Mouse (Mus musculus): Measurements from ENCODE around the gene Gpr152.

Gpr152 gene

DNA sequence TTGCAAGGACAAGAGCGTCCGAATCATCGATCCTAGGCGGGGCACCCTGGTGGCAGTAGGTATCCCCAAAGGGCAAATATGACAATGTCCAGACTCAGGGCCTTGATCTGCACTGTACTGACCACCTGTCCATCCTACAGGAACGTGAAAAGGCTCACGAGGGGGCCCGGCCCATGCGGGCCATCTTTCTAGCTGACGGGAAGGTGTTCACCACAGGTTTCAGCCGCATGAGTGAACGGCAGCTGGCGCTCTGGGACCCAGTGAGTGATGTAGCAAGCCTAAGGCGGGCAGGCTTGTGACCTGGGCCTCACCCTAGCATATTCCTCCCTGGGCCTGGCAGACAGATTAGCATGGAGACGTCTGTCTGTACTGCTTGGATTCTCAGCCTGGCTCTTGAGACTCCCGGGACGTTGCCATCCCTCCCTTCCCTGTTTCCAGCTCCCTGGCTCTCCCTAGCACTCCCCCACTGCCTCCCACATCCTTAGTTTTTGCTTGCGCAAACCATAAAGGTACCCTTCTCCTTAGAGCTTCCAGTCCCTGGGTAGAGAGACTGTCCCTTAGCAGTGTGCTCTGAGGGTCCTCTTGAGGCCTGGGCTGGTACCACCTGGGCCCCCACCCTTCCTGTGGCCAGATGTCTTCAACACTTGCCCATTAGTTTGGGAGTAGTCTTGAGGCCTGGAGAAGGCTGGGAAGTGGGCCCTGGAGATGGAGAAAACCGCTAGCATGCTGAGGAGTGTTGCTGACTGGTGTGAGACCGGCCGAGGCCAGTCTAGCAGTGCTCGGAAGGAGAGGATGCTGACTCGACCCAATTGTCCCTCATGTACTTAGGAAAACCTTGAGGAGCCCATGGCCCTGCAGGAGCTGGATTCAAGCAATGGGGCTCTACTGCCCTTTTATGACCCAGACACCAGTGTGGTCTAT, 11.2 kb downstream of the Gpr152 start:
- no peak for DNase-seq (ENCODE audit: extremely low spot score)

DNA sequence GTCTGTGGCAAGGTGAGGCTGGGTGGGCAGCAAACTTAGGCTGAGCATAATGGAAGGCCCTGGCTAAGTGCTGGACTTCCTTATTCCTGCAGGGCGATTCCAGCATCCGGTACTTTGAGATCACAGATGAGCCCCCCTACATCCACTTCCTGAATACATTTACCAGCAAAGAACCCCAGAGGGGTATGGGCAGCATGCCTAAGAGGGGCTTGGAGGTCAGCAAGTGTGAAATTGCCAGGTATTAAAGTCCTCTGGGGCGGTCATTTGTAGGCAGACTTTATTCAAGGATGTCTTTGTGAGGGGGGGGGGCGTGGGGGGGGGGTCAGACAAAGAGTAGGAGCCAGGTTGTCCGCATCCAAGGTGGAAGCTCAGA, 11.9 kb downstream of the Gpr152 start:
- no peak for DNase-seq (ENCODE audit: extremely low spot score)

DNA sequence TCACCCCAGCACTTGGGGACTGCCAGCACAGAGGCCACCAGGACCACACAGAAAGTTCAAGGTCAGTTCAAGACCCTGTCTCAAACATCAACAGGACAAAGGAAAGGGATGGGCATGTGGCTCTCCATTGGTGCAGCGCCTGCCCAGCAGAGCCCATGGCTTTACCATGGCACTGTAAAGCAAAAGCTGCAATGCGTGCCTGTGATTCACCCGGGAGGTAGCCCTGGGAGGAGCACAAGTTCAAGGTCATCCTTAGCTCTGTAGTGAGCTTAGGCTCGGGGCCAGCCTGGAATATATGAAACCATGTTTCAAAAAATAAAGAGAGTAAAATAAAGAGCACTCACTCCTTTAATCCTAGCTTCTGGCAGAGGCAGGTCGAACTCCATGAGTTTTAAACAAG, 12.3 kb downstream of the Gpr152 start:
- DNase-seq (ENCODE audit: extremely low spot score) = no peak

DNA sequence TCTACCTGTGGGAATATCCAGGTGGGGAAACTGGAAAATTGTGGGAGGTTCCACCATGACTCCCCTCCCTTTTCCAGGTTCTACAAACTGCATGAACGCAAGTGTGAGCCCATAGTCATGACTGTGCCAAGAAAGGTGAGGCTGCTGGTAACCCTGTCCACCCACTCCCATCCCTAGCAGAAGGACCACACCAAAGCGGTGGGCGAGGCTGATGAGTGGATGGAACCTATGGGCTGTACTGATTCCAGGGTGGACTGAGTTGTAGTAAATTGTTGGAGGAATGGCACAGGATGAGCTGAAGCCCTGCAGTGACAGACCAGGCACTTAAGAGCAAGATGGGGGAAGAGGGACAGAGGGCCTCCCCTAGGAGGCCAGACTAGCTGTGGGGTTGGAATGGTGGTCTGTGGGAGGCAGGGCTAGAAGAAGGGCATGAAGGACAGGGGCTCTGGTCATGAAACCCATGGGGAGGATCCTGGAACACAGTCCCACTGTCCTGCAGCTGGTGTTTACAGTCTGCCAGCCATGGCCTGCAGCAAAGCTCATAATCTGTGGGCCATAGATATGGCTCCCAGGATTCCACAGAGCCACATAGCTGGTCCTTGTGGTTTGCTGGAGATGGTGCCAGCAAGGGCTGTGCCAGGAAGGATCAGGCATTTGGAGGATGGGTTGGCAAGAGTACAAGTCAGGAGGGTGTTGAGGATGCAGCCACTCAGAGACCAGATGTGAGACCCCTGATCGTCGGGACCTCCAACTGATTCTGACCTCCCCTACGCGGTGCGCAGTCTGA, 13.1 kb downstream of the Gpr152 start:
- DNase-seq (ENCODE audit: extremely low spot score) = no peak

DNA sequence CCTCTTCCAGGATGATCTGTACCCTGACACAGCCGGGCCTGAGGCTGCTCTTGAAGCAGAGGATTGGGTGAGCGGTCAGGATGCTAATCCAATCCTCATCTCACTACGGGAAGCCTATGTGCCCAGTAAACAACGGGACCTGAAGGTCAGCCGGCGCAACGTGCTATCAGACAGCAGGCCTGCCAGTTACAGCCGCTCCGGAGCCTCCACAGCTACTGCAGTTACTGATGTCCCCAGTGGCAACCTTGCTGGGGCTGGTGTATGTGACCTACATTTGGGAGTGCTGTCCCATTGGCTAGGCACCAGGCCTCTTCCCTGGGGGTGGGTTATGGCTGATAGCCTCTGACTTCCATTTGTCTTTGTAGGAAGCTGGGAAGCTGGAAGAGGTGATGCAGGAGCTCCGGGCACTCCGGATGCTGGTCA, 13.7 kb downstream of the Gpr152 start, which contains the start of gene Ptprcap:
Ptprcap (plus strand) TSS at position 373 of the 423 bp plus-strand sequence.
- no peak for DNase-seq (ENCODE audit: extremely low spot score)

DNA sequence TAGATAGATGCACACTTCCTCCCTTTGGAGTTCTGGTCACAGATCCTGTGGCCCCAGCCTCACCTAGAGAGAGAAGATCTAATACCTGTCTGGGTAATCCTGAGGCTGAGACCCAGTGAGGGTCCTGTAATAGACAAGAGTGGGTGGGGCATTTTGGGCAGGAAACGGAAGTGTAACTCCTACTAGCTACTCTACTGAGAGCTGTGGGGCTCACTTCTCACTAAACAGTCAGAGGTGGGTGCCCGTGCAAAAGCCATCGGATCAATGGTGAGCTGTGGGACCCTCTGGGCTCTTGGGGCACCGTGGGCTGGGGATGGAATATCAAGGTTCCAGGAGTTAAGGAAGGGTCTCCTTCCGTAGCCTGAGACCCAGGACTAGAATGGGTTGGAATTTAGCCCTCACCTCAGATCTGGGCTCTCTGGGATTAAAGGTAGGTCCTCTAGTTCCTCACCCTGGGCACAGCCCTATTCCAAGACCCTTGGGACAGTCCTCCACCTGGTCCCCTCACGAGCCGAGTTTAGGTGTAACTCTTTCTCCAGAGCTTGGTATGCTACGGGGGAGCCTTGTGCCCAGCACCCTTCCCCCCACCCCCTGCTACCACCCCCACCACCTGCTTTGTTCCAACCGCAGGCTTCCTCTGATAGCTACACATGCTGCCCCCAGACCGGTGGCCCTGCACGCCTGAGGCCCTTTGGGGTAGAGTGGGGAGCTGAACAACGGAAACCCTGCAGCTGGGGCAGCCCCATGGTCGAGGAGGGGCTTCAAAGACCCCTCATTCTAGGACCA, 15.0 kb downstream of the Gpr152 start:
- DNase-seq (ENCODE audit: extremely low spot score) = no peak

DNA sequence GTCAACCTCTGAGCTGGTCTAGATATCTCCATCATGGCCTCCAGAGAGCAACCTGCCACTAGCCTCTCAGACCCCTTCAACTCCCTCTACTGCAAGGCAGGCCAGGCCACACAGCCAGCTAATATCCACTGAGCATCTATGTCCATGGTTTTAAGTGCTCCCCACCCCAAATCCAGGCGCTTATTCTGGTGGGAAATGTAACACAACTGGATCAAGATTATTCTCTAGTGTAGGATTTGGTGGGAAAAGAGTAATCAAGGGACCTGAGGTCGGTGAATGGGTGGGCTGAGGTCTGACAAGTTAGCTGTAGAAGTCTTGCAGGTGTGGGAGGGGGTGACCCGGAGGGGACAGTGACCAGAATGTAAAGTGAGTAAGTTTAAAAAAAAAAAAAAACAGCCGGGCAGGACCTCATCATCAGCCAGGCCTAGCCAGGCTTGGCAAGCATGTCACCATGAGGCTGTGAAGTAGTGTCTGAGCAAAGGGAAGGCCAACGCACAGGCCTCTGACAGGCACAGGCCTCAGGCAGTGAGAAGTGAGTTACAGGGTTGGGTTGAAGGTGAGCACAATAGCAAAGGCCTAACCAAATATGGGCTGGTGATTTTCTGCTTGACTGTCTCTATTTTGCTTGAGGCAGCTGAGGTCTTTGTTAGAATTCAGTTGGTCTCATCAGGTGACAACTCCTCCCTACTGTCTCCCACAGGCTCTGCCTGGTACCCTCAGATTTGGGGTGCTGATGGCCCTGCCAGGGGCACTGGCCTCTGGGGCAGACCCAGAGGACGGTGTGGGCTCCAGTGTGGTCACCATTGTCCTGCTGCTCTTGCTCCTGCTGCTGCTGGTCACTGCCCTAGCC, 15.9 kb downstream of the Gpr152 start:
- no peak for DNase-seq (ENCODE audit: extremely low spot score)

DNA sequence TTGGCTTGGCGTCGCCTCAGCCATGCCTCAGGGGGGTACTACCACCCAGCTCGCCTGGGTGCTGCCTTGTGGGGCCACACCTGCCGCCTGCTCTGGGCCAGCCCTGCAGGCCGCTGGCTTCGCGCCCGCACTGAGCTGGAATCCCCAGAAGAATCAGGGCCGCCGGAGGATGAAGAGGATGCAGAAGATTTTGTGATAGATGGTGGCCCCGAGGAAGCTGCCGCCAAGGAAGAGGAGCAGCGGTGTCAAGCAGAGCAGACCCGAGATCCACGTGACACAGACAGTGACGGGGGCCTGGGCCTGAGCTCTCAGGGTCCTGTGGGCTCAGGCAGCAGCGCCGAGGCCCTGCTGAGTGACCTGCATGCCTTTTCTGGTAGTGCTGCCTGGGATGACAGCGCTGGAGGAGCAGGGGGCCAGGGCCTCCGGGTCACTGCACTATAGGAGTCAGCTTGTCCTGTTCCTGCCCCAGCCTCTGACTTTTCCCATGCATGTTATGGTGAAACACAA, 16.5 kb downstream of the Gpr152 start:
- no peak for DNase-seq (ENCODE audit: extremely low spot score)

DNA sequence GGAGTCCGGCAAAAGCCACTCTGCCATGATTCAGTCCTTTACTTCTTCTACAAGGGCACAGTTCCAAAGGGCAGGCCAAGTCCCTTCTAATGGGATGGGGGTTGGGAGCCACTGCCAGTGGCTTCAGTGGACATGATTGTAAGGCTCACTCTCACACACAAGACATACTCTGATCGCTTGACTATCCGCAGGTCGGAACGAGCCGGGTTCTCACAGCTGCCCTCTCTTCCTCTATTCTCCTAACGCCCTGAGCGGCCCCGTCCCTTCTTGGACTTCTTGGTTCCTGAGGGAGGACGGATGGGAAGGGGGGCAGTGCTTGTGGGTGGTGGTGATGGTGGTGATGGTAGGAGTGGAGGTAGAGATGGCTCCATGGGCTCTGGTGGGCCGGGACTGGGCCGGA, 17.2 kb downstream of the Gpr152 start:
- no peak for DNase-seq (ENCODE audit: extremely low spot score)

DNA sequence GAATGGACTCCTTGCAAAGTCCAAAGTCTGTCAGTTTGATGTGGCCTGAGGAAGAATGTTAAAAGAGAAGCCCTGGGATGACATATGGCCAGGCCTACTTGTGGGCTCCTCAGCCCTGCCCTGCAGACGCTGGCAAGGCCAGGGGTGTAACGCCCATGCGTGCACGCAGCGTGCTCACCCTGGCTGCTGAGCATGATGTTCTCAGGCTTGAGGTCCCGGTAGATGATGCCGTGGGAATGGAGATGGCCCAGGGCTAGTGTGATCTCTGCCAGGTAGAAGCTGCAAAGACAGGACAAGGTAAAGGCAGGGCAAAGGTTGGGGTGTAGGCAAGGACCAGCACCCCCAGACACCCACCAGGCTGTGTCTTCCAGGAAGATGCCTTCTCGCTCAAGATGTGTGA, 19.5 kb downstream of the Gpr152 start:
- DNase-seq (ENCODE audit: extremely low spot score) = no peak

DNA sequence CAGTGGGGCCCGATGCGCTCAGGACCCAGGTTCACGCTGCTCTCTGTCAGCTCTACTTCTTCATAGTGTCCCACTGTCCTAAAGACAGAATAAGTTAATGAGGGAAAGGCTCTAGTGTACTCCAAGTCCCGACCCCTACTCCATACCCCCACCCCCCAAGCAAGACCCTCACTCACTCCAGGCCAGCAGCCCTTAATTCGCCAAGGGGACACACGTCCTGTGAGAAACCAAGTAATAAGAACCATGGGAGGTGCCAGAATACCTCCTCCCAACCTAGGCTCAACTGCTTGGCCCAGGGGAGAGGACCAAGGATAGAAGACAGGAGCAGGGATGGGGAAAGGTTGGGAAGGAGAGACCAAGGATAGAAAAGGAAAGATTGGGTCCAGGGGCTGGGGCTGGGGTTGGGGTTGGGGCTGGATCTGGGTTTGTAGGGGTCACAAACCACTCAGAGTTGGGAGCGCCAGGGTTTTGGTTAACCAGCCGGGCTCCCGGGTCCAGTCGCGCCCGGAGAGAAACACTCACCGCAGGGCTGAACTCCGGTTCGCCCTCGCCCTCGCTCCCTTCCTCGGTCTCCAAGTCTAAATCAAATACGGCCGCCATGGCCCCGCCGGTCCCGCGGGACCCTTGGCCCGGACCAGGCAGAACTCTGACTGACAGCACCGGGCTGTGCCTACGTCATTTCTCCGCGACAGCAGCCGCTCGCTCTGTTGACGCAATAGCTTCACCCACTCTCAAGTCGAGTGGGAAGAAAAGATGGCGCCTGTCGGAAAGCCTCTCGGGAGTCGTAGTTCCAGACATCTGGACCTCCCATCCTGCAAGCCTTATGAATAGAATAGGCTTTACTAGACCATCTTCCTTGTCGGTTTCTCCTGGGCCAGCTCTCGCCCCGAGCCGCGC, 23.3 kb downstream of the Gpr152 start, which contains the start of gene Rps6kb2:
Rps6kb2 (minus strand) TSS at position 709 of the 897 bp plus-strand sequence.
- peak; percentile 93 for DNase-seq (ENCODE audit: extremely low spot score)

DNA sequence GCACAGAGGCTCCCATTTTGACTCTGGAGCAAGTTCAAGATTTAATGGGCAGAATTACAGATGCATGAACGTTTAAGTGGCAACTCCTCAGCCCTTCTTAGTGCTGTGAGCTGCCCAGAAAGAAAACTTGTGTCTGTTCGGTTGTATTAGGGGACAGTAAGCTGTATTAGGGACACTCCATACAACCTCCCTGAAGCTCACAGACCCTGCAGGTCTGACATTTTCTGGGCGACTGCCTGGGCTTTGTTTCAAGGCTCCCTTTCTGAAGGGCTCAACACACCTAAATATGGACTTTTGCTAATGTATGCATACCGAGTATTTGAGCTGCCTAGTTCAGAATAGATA, 23.9 kb downstream of the Gpr152 start:
- no peak for DNase-seq (ENCODE audit: extremely low spot score)

DNA sequence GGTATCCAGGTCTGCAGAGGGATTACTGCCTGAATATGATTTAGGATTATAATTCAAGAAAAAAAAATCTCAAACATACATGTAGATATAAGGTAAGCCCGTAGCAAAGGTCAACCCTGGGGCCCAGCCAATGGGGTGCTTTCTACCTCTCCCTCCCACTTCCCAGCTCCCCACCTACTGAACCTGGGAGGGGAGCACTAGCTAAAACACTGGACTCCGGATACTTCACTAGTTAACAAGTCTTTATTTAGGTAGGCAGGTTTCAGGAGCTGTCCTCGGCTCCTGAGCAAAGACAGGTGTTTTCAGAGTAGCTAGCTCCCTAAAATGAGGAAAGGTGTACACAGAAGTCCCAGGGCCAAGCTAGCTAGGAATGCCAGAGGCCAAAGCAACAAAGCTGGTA, 24.5 kb downstream of the Gpr152 start:
- DNase-seq (ENCODE audit: extremely low spot score) = no peak

DNA sequence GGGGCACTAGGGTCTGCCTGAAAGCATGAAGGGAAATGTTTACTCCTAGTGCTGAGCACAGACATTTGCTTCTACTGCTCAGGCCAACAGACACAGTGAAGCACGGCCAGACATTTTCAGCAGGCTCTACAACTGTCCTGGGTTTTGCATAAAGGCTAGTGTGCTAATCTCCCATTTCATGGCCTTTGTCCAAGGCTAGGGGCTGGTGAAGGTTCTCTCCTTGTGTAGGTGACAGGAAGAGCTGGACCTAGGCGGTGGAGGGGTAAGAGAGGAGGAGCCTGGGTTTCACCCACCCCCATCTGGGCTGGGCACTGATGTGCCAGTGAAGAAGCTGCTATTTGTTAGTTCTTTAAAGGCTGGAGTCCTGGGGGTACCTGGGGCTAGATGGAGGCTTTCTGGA, 25.1 kb downstream of the Gpr152 start:
- DNase-seq (ENCODE audit: extremely low spot score) = no peak

DNA sequence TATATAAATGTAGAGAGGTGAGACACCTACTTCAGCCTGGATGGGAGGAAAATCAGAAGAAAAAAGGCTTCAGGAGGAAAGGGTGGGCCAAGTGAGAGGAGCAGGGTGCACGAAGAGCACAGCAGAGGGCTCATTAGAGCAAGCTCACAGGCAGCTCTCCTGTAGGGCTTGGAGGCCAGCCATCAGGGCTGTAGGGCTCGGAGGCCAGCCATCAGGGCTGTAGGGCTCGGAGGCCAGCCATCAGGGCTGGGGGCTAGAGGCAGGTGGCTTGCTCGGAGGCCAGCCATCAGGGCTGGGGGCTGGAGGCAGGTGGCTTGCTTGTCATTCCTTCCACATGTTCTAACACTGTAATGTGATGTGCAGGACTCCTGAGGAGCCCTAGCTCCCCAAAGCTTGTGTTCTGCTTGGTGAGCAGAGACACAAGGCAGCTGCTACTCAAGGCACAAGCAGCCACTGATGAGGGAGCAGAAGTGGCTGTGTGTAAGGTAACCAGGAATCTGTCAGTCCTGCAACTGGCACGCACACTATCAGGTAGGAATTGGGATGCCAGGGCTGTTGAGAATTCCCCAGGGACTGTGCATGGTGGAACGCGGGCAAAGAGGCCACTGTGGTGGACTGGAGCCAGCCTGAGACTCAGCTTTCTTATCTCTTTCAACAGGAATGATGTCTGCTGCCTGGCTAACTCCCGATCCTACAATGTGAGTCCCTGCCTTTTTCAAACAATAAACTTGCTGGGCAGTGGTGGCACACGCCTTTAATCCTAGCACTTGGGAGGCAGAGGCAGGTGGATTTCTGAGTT, 27.3 kb downstream of the Gpr152 start:
- DNase-seq (ENCODE audit: extremely low spot score) = no peak

DNA sequence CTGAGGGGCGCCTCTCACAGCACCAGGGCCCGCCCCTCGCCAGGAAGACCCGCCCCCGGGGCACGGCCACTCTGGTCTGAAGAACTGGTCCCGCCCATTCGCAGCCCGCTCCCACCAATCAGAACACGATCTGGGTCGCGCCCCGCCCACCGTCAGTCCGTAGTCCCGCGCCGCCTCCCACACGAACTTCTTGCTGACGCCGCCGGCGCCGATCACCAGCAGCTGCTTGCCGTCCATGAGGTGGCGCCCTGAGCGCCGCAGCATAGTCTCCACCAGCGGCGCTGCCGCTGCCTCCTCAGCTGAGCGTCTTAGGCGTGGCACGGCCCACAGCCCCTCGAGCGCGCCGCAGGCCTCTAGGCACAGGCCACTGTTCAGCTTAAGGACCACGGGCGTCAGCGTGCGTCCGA, 29.8 kb downstream of the Gpr152 start:
- DNase-seq (ENCODE audit: extremely low spot score) = peak; percentile 99

DNA sequence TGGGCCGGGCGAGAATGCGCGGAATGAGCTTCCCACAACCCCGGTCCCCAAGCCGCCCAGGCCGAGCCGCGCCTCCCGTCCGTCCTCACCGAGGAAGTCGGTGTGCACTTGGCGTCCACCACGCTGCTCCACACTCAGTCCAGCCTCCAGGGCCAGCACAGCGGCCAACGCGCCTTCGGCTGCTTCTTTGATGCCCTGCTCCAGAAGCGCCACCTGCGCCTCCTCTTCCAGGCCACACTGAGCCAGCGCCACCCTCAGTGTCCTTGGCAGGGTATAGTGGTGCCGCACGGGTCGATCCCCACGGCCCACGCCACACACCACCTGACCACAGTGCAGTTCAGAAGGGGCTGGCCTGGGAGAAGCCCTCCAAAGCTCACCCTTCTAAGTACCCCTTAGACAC, 30.2 kb downstream of the Gpr152 start:
- DNase-seq (ENCODE audit: extremely low spot score) = no peak

DNA sequence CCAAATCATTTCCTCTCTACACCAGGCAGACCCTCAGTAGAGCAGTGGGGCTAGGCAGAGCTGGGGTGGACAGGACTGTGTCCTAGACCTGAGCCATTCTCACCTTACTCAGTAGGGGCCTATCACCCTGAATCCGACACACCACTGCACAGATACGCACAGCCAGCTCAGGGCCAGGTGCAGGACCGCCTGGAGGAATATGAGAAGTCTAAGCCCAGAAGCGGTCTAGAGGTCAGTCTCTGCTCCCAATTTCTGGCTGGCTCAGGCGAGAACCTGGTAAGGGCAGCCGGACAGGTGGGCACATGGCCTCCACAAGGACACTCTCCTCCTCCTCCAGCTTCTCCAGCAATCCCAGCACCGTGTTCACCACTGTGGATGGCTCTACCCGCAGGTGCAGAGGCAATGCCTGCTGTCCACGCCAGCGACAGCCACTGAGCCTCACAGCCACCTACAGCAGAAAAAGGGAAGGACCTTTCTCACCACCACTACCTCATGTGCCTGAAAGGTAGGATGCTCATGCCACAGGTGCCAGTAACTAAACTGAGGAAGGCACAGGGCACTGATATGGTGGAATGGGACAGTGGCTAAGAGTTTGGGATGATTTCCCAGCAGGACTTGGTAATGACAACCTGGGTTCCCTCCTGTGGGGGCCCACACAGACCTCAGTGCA, 31.3 kb downstream of the Gpr152 start:
- DNase-seq (ENCODE audit: extremely low spot score) = no peak
